In genomic region chr6:48627511-48627924, GRCm38 (mm10) we compare ENCODE assay signal across 8 mouse cellular contexts. TPM values are rescaled to one million over a fixed set of nuclear protein-coding genes. Genes with fewer than 3 reads are reported as not detected.
DNase-seq lines count a peak whose midpoint lies in the region; ATAC-seq and TF ChIP-seq lines count a peak whose summit lies in the region.

No protein-coding gene starts in this region.

- peak; percentile 25 to 33 for DNase-seq in left cerebral cortex, adult 18-20 months (ENCODE audit: low spot score in 2 of 2)
- DNase-seq in left cerebral cortex, adult 11 months (ENCODE audit: low spot score): no peak
- no peak for DNase-seq in forebrain, embryonic 10.5 days (ENCODE audit: extremely low spot score, low spot score)
- DNase-seq in kidney, adult 9 months: peak; percentile 78
- DNase-seq in midbrain, postnatal 0 days (ENCODE audit: low spot score): no peak
- no peak for DNase-seq in urinary bladder, postnatal 4 days (ENCODE audit: low spot score in 2 of 2)
- DNase-seq in natural killer cell, adult 2 months (ENCODE audit: low spot score in 2 of 2): no peak
- no peak for DNase-seq in ovary, postnatal 36 days (ENCODE audit: low spot score)

- peak overlapping the region; percentile 63; the same call in 1 of the 2 replicates for H3K27ac ChIP-seq in forebrain, embryonic 10.5 days
- no peak overlapping the region for H3K27ac ChIP-seq in midbrain, postnatal 0 days (ENCODE audit: low read depth, low read length)

- WGBS in forebrain, embryonic 10.5 days: 1% methylated on average over 7 of the region's 7 CpGs
- WGBS in midbrain, postnatal 0 days: 2% methylated on average over 7 of the region's 7 CpGs

- no peak for TF ChIP-seq CTCF in midbrain, postnatal 0 days (IDR thresholded peaks at IDR 0.05)

- H3K9ac ChIP-seq in midbrain, postnatal 0 days (replicated peaks; ENCODE audit: low read length, poor library complexity, severe bottlenecking): peak overlapping the region; percentile 63

- H3K9me3 ChIP-seq in forebrain, embryonic 10.5 days: no peaks in the 10 kb centered on the region
- no peaks in the 10 kb centered on the region for H3K9me3 ChIP-seq in midbrain, postnatal 0 days (ENCODE audit: low read length)

- H3K4me2 ChIP-seq in midbrain, postnatal 0 days (ENCODE audit: low read depth, low read length, poor library complexity, severe bottlenecking): peak overlapping the region; percentile 81

- H3K27me3 ChIP-seq in forebrain, embryonic 10.5 days (ENCODE audit: poor library complexity, severe bottlenecking): peaks cover 72% of the 10 kb centered on the region
- 0 out of 2 replicates have a peak, but pooled peaks cover 7% of the 10 kb centered on the region for H3K27me3 ChIP-seq in midbrain, postnatal 0 days (ENCODE audit: insufficient read depth, low read length)

- peaks cover 31% of the 10 kb centered on the region for H3K4me1 ChIP-seq in forebrain, embryonic 10.5 days
- H3K4me1 ChIP-seq in midbrain, postnatal 0 days (ENCODE audit: insufficient read depth, low read length): peaks cover 16% of the 10 kb centered on the region

- no peak for ATAC-seq in midbrain, postnatal 0 days (ENCODE audit: low FRiP score)

- H3K4me3 ChIP-seq in forebrain, embryonic 10.5 days: peak overlapping the region; percentile 58
- H3K4me3 ChIP-seq in midbrain, postnatal 0 days (ENCODE audit: low read depth, low read length): peak overlapping the region; percentile 53

- no peaks in the 10 kb centered on the region for H3K36me3 ChIP-seq in forebrain, embryonic 10.5 days (replicated peaks)
- peaks cover 2% of the 10 kb centered on the region; the same call in 1 of the 2 replicates for H3K36me3 ChIP-seq in midbrain, postnatal 0 days (ENCODE audit: insufficient read depth, low read length)

RNA-seq across cellular contexts. Expression of gene AI854703, which starts 1.0 kb away (rescaled TPM):
- total RNA-seq in left cerebral cortex, adult 18-20 months (2021): 10 to 100 TPM; 15.9 to 16.0 TPM
- 0.46 and 0.83 TPM in 2 replicates for polyA plus RNA-seq in forebrain, embryonic 10.5 days (2016; fragmentation: Nextera tagmentation; extraction: Ambion mirVana)
- 51.7 and 57.1 TPM in 2 replicates for total RNA-seq in midbrain, postnatal 0 days (2014; rRNA removed)
- polyA plus RNA-seq in midbrain, postnatal 0 days (2015; fragmentation: Nextera tagmentation; extraction: Ambion mirVana): 28.5 and 30.2 TPM in 2 replicates

RNA-seq across cellular contexts. Expression of gene Gimap8, which starts 19.5 kb away (rescaled TPM):
- under 1 TPM; 0.91 to 0.93 TPM for total RNA-seq in left cerebral cortex, adult 18-20 months (2021)
- 0.31 and 0.33 TPM in 2 replicates for polyA plus RNA-seq in forebrain, embryonic 10.5 days (2016; fragmentation: Nextera tagmentation; extraction: Ambion mirVana)
- total RNA-seq in midbrain, postnatal 0 days (2014; rRNA removed): 0.60 and 0.76 TPM in 2 replicates
- polyA plus RNA-seq in midbrain, postnatal 0 days (2015; fragmentation: Nextera tagmentation; extraction: Ambion mirVana): 0.45 and 0.53 TPM in 2 replicates

RNA-seq across cellular contexts. Expression of gene Zfp775, which starts 25.7 kb away (rescaled TPM):
- 1 to 10 TPM; 6.0 to 8.1 TPM for total RNA-seq in left cerebral cortex, adult 18-20 months (2021)
- 8.8 and 11.1 TPM in 2 replicates for polyA plus RNA-seq in forebrain, embryonic 10.5 days (2016; fragmentation: Nextera tagmentation; extraction: Ambion mirVana)
- total RNA-seq in midbrain, postnatal 0 days (2014; rRNA removed): 8.6 and 9.5 TPM in 2 replicates
- polyA plus RNA-seq in midbrain, postnatal 0 days (2015; fragmentation: Nextera tagmentation; extraction: Ambion mirVana): 8.6 and 9.5 TPM in 2 replicates

RNA-seq across cellular contexts. Expression of gene Gm44965, which starts 33.8 kb away (rescaled TPM):
- total RNA-seq in left cerebral cortex, adult 18-20 months (2021): not detected
- 1.2 and 2.3 TPM in 2 replicates for polyA plus RNA-seq in forebrain, embryonic 10.5 days (2016; fragmentation: Nextera tagmentation; extraction: Ambion mirVana)
- not detected in 2 replicates for total RNA-seq in midbrain, postnatal 0 days (2014; rRNA removed)
- polyA plus RNA-seq in midbrain, postnatal 0 days (2015; fragmentation: Nextera tagmentation; extraction: Ambion mirVana): 0.75 and 1.7 TPM in 2 replicates

RNA-seq across cellular contexts. Expression of gene Repin1, which starts 33.8 kb away (rescaled TPM):
- 10 to 100 TPM; 55.0 to 58.6 TPM for total RNA-seq in left cerebral cortex, adult 18-20 months (2021)
- polyA plus RNA-seq in forebrain, embryonic 10.5 days (2016; fragmentation: Nextera tagmentation; extraction: Ambion mirVana): 53.1 and 56.8 TPM in 2 replicates
- 76.5 and 91.5 TPM in 2 replicates for total RNA-seq in midbrain, postnatal 0 days (2014; rRNA removed)
- 41.2 and 42.8 TPM in 2 replicates for polyA plus RNA-seq in midbrain, postnatal 0 days (2015; fragmentation: Nextera tagmentation; extraction: Ambion mirVana)

Comparison
In these comparisons a context has a peak if more than half of its experiments do, and no peak if none do; other contexts are left out.
1. DNase-seq: peak in left cerebral cortex, adult 18-20 months (2 of 2) and kidney, adult 9 months (single experiment); none in left cerebral cortex, adult 11 months (single experiment), forebrain, embryonic 10.5 days (single experiment), midbrain, postnatal 0 days (single experiment), urinary bladder, postnatal 4 days (0 of 2), natural killer cell, adult 2 months (0 of 2) and ovary, postnatal 36 days (single experiment).